In the genomic region with DNA sequence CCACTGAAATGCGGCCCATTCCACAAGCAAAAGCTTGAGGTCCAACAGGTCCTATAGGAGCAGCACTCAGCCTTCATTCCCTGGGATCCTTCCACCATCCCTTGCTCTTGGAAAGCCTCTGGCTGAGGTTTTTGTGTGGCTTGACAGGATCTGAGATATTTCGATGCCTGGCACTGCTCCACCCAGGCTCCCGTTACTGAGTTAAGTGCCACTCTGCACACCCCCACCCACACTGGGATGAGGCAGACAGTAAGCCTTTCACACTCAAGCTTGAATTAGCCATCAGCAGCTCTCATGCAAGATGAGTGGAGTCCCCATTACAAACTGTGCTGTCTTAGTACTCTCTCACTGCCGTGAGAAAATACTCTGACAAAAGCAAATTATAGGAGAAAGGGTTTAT, we compare ENCODE assay signal across 17 mouse cellular contexts. TPM values are rescaled to one million over a fixed set of nuclear protein-coding genes. Genes with fewer than 3 reads are reported as not detected.
DNase-seq lines count a peak whose midpoint lies in the region.
"Had no signal": no experiment of that assay in that cellular context is flagged by ENCODE, and none has a peak within 500 bp of the region (broad histone marks: within the 10 kb centered on the region; RNA-seq: fewer than 3 reads in every experiment).

No protein-coding gene starts in this region.

- DNase-seq in brain, adult 2 months (ENCODE audit: low read depth, low spot score): peak; percentile 87
- peak; percentile 58 to 63 for DNase-seq in frontal cortex, postnatal 14 days (ENCODE audit: low spot score in 2 of 2)
- DNase-seq in left cerebral cortex, postnatal 14 days (ENCODE audit: low spot score in 2 of 2): peak; percentile 75 to 91
- DNase-seq in right cerebral cortex, postnatal 25 days: peak; percentile 59
- DNase-seq in cerebellum, adult 11-12 months: no peak
- no peak for DNase-seq in kidney, postnatal 14 days
- DNase-seq in spleen, postnatal 10 days (ENCODE audit: low spot score in 2 of 2): no peak
- DNase-seq: cerebellum, adult 9-11 months; embryo, embryonic 11 days; gastrocnemius, postnatal 36 days; heart, postnatal 10 days; kidney, adult 2 months; kidney, postnatal 36 days; lung, adult 18-20 months; thymus, postnatal 4 days had no signal

- intact Hi-C loops in left cerebral cortex, postnatal 14 days (cut with DNase I): no loop called here

RNA-seq across cellular contexts. Expression of a gene that starts 41.4 kb away (rescaled TPM):
- total RNA-seq in left cerebral cortex, postnatal 14 days (2021): 1 to 10 TPM; 6.1 to 6.2 TPM
- total RNA-seq: CH12.LX, MEL had no signal

Comparison
In these comparisons a context has a peak if more than half of its experiments do, and no peak if none do; other contexts are left out.
1. DNase-seq: peak in brain, adult 2 months (single experiment), frontal cortex, postnatal 14 days (2 of 2), left cerebral cortex, postnatal 14 days (2 of 2) and right cerebral cortex, postnatal 25 days (single experiment); none in cerebellum, adult 11-12 months (single experiment), kidney, postnatal 14 days (single experiment) and spleen, postnatal 10 days (0 of 2).